Mouse (Mus musculus): Measurements from ENCODE around the gene Thbd. TPM values are rescaled to one million over a fixed set of nuclear protein-coding genes. Genes with fewer than 3 reads are reported as not detected.

The Thbd gene
- polyA plus RNA-seq, 1 experiment from 2014 or later: not detected

- in situ Hi-C loops (cut with MboI; ENCODE audit: low pct_unique_long_range_greater_than_20kb): no loop called here
- TF ChIP-seq CTCF (IDR thresholded peaks at IDR 0.05): no peak
- no peaks in the 10 kb centered on the region for H3K27me3 ChIP-seq
- CTCF ChIA-PET: no interaction called here
- DNase-seq (ENCODE audit: low read depth, low spot score) (no peak), ATAC-seq (no peak)
- POLR2A ChIA-PET: no interaction called here
Measured at GRCm38 (mm10) chr2:148365227-148365626, 42.8 kb downstream of the Thbd start.

DNA sequence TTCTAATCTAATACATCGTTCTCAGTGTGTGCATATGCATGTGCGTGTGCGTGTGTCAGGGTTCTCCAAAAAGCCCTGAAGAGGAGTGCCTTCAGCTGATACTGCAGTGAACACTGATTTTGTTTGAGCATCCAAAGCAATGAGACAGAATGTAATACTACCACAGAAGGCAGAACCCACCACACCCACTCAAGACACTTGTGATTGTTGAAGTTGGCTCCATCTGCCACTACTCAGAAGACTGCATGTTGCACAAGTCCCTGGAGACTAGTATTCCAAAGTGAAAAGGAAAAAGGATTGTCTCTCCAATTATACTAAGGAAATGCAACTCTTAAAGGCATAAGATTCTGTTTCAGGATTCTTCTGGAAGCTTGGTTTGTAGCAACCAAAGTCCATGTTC is 43.5 kb downstream of the Thbd start:
- in situ Hi-C loops (cut with MboI; ENCODE audit: low pct_unique_long_range_greater_than_20kb): no loop called here
- H3K27me3 ChIP-seq: no peaks in the 10 kb centered on the region
- CTCF ChIA-PET: no interaction called here
- POLR2A ChIA-PET: no interaction called here
- ATAC-seq (no peak), DNase-seq (ENCODE audit: low read depth, low spot score) (no peak)
- no peak for TF ChIP-seq CTCF (IDR thresholded peaks at IDR 0.05)

DNA sequence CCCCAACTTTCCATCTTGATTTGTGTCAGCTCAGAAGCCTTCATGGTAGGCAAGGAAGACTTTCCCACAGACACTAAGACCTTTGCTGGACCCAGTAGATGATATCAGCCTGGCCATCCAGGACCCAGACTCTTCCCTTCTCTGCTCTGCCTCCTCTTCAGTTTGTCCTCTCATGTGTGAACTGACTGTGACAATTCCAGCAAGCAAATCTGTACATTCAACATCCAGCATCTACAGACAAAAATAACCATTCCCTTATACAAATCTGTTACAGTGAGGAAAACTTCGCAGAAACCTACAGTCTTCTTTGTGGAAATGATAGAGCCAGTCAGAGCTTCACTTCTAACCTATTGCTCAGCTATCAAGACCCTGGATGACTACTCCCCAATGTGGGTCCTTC is 50.8 kb downstream of the Thbd start:
- TF ChIP-seq CTCF (IDR thresholded peaks at IDR 0.05): no peak
- no peak for ATAC-seq
- ChIA-PET CTCF (no interaction called here), POLR2A (no interaction called here)
- in situ Hi-C loops (cut with MboI; ENCODE audit: low pct_unique_long_range_greater_than_20kb): no loop called here
- H3K27me3 ChIP-seq: no peaks in the 10 kb centered on the region
- no peak for DNase-seq (ENCODE audit: low read depth, low spot score)

Other genes starting within 250 kb of the Thbd start
- gene Sstr4, start 12.8 kb downstream of the Thbd start, polyA plus RNA-seq (2021): not detected
- 0.01 TPM for gene Cd93, start 35.4 kb upstream of the Thbd start, polyA plus RNA-seq (2021)

Data from Patski (cell line).